Mouse (Mus musculus) spleen, postnatal 10 days (tissue): ENCODE results near the gene Ubn1.

Experiments used
- DNase-seq, 2 experiments: peaks; one replicate each; pipeline ENCODE4 v3.0.0; 2021 to 2022; ENCODE audit warnings: low spot score in 2 of 2

Gene Ubn1

GRCm38 (mm10) chr16:5049774-5050234, at the start of gene Ubn1, which contains the start of gene Glyr1:
TSS of gene Ubn1 (plus strand) at chr16:5050057.
TSS of gene Glyr1 (minus strand) at chr16:5049863.
- DNase-seq, result peak; percentile 96 to 100

GRCm38 (mm10) chr16:5000611-5001010, 49.2 kb upstream of the Ubn1 start:
- no peak for DNase-seq

GRCm38 (mm10) chr16:5007067-5007466, 42.8 kb upstream of the Ubn1 start, which contains the start of gene Smim22:
TSS of gene Smim22 (plus strand) at chr16:5007288.
- no peak for DNase-seq

- no peak for DNase-seq
Measured at GRCm38 (mm10) chr16:5007492-5007891, 42.4 kb upstream of the Ubn1 start.

GRCm38 (mm10) chr16:5008076-5008475, 41.8 kb upstream of the Ubn1 start:
- no peak for DNase-seq

GRCm38 (mm10) chr16:5010371-5010935, 39.4 kb upstream of the Ubn1 start:
- DNase-seq, result no peak

- peak; percentile 17 to 48 for DNase-seq
Measured at GRCm38 (mm10) chr16:5011285-5011684, 38.6 kb upstream of the Ubn1 start.

GRCm38 (mm10) chr16:5012036-5013005, 37.5 kb upstream of the Ubn1 start:
- DNase-seq, result peak in 1 of 2 experiments; percentile 16

GRCm38 (mm10) chr16:5013054-5013838, 36.6 kb upstream of the Ubn1 start, which contains the start of gene Rogdi:
TSS of gene Rogdi (minus strand) at chr16:5013553.
- DNase-seq, result peak; percentile 88 to 97

- DNase-seq, result no peak
Measured at GRCm38 (mm10) chr16:5014578-5014977, 35.3 kb upstream of the Ubn1 start.

GRCm38 (mm10) chr16:5024021-5024420, 25.8 kb upstream of the Ubn1 start:
- no peak for DNase-seq

- DNase-seq, result no peak
Measured at GRCm38 (mm10) chr16:5029847-5030246, 20.0 kb upstream of the Ubn1 start.

- no peak for DNase-seq
Measured at GRCm38 (mm10) chr16:5035591-5035990, 14.3 kb upstream of the Ubn1 start.

GRCm38 (mm10) chr16:5036649-5037234, 13.1 kb upstream of the Ubn1 start:
- DNase-seq, result no peak

GRCm38 (mm10) chr16:5045322-5045721, 4.5 kb upstream of the Ubn1 start:
- DNase-seq, result no peak

- DNase-seq, result no peak
Measured at GRCm38 (mm10) chr16:5049182-5049773, 579 bp upstream of the Ubn1 start.

GRCm38 (mm10) chr16:5050251-5051110, 624 bp downstream of the Ubn1 start:
- DNase-seq, result peak; percentile 81 to 82

- DNase-seq, result no peak
Measured at GRCm38 (mm10) chr16:5058114-5058513, 8.3 kb downstream of the Ubn1 start.

- DNase-seq, result no peak
Measured at GRCm38 (mm10) chr16:5063472-5063871, 13.6 kb downstream of the Ubn1 start.

GRCm38 (mm10) chr16:5070321-5070720, 20.5 kb downstream of the Ubn1 start:
- no peak for DNase-seq
